Mouse (Mus musculus) hindbrain, embryonic 14.5 days (tissue): ENCODE measurements around the gene Usp48. TPM values are rescaled to one million over a fixed set of nuclear protein-coding genes. Genes with fewer than 3 reads are reported as not detected.

Source experiments
- ATAC-seq: fragments of 200-750 bp; cut with Nextera tagmentation; 2 replicates; pipeline ENCODE4 v1.8.0; 2017; ENCODE audit warnings: moderate number of reproducible peaks, mild to moderate bottlenecking, moderate TSS enrichment, moderate library complexity; ENCODE audit not compliant: low FRiP score
- DNase-seq: peaks from one replicate; pipeline ENCODE4 v3.0.0-alpha.2; 2015; ENCODE audit warnings: low spot score
- H3K27ac ChIP-seq: fragments of 300-500 bp; sonication (generic); 2 replicates; pipeline ENCODE4 v1.5.1; 2014; ENCODE audit warnings: mild to moderate bottlenecking, moderate library complexity
- H3K27me3 ChIP-seq: fragments of 300-500 bp; sonication (generic); 2 replicates; pipeline ENCODE4 v1.6.1; 2014; ENCODE audit warnings: mild to moderate bottlenecking, low read length, mixed read lengths; ENCODE audit not compliant: control insufficient read depth, insufficient read depth
- H3K36me3 ChIP-seq: fragments of 300-500 bp; sonication (generic); replicated peaks from 2 replicates; pipeline ENCODE4 v1.6.1; 2014; ENCODE audit not compliant: control insufficient read depth, insufficient read depth
- H3K4me1 ChIP-seq: fragments of 300-500 bp; sonication (generic); replicated peaks from 2 replicates; pipeline ENCODE4 v1.6.1; 2014; ENCODE audit warnings: antibody characterized with exemption, low read length, mixed read lengths; ENCODE audit not compliant: control insufficient read depth, insufficient read depth
- H3K4me2 ChIP-seq: fragments of 300-500 bp; sonication (generic); replicated peaks from 2 replicates; pipeline ENCODE4 v1.6.1; 2014; ENCODE audit warnings: mild to moderate bottlenecking, moderate library complexity
- H3K4me3 ChIP-seq: fragments of 300-500 bp; sonication (generic); replicated peaks from 2 replicates; pipeline ENCODE4 v1.5.1; 2014; ENCODE audit warnings: mild to moderate bottlenecking, low read length
- H3K9ac ChIP-seq: fragments of 300-500 bp; sonication (generic); 2 replicates; pipeline ENCODE4 v1.6.1; 2014
- H3K9me3 ChIP-seq: fragments of 300-500 bp; sonication (generic); 2 replicates; pipeline ENCODE4 v1.6.1; 2016; ENCODE audit warnings: low read length; ENCODE audit not compliant: control insufficient read depth
- WGBS: fragments of 180-500 bp; shearing (Covaris S2); extraction: QIAGEN DNeasy Blood & Tissue Kit; methylation state at CpG from one replicate; pipeline ENCODE4 v1.1.7; 2014; 5-methylcytosine and 5-hydroxymethylcytosine counted together
- polyA plus RNA-seq: library from polyadenylated mRNA; unstranded; fragments of >200 nt; fragmentation: Nextera tagmentation; extraction: Ambion mirVana; gene quantifications from 2 replicates; pipeline ENCODE4 v1.2.1, GENCODE M21; 2014

Usp48 gene
- polyA plus RNA-seq, 1 experiment from 2014 or later: 70.9 TPM

DNA sequence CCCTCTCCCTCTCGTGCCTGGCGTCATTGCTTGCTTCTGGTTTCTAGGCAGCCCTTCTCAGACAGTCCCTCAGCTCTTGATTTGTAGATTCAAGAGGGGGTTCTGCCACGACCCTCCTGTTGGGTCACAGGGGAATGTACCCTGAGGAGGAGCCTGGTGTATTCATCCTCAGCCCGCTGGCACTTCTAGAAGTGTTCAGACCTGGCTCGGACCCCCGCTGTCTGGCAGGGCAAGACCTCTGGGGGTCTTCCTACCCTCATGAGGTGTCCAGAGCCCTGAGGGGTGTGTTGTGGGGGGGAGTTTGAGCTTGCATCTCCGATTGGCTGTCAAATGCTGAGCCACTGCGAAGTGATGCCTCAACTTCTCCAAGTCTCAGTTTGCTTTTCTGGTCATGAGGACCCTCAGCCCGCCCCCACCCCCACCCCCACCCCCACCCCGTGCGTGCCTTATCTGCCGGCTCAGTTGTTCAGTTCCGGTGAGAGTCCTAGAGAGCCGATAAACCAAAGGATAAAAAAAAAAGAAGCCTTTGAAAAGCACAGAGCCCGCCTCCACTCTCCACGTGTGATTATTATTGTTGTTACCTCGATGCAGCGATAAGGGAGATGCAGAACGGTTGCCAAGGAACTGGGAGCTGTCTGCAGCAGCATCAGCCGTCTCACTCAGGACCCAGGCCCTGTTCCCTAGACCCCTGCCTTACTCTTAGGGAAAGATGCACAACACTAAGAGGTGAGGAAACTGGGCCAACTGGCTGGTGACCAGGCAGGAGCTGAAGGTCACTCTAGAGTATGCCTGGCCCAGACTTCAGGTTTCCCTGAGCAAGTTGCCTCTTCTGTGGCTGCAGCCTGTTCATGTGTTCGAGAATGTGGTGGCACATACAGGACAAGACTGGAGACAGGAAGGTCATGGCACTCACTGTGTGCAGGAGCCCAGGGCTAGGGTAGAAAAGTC is 106.0 kb downstream of the Usp48 start:
- 56% methylated on average over 21 of the region's 21 CpGs for WGBS
- H3K4me3 ChIP-seq: no peak overlapping the region
- no peak for DNase-seq
- H3K27me3 ChIP-seq: no peaks in the 10 kb centered on the region
- no peak overlapping the region for H3K27ac ChIP-seq
- H3K4me1 ChIP-seq: peaks cover 5% of the 10 kb centered on the region; the same call in 1 of the 2 replicates
- no peak overlapping the region for H3K9ac ChIP-seq
- H3K4me2 ChIP-seq: no peak overlapping the region
- H3K9me3 ChIP-seq: no peaks in the 10 kb centered on the region
- H3K36me3 ChIP-seq: no peaks in the 10 kb centered on the region
- ATAC-seq: no peak

GRCm38 (mm10) chr4:137700960-137701359 is 107.4 kb downstream of the Usp48 start:
- no peak overlapping the region for H3K27ac ChIP-seq
- no peak overlapping the region for H3K4me3 ChIP-seq
- no peak overlapping the region for H3K9ac ChIP-seq
- H3K4me1 ChIP-seq: peaks cover 6% of the 10 kb centered on the region; the same call in 1 of the 2 replicates
- H3K9me3 ChIP-seq: no peaks in the 10 kb centered on the region
- DNase-seq (no peak), ATAC-seq (no peak)
- H3K4me2 ChIP-seq: no peak overlapping the region
- H3K36me3 ChIP-seq: no peaks in the 10 kb centered on the region
- 76% methylated on average over 6 of the region's 6 CpGs for WGBS
- H3K27me3 ChIP-seq: no peaks in the 10 kb centered on the region

- Histone ChIP-seq H3K27me3 (no peaks in the 10 kb centered on the region), H3K9me3 (no peaks in the 10 kb centered on the region)
Measured at GRCm38 (mm10) chr4:137703077-137703476, 109.5 kb downstream of the Usp48 start.

GRCm38 (mm10) chr4:137704561-137704960 is 111.0 kb downstream of the Usp48 start:
- Histone ChIP-seq H3K27me3 (no peaks in the 10 kb centered on the region), H3K4me1 (peaks cover 35% of the 10 kb centered on the region), H3K4me3 (no peak overlapping the region), H3K9me3 (no peaks in the 10 kb centered on the region), H3K4me2 (no peak overlapping the region), H3K36me3 (no peaks in the 10 kb centered on the region), H3K27ac (no peak overlapping the region), H3K9ac (no peak overlapping the region)
- 51% methylated on average over 2 of the region's 2 CpGs for WGBS
- DNase-seq (no peak), ATAC-seq (no peak)

More at GRCm38 (mm10) chr4:137703077-137703476, 109.5 kb downstream of the Usp48 start:
- Histone ChIP-seq H3K4me2 (no peak overlapping the region), H3K36me3 (no peaks in the 10 kb centered on the region), H3K9ac (no peak overlapping the region), H3K4me1 (peaks cover 25% of the 10 kb centered on the region), H3K4me3 (no peak overlapping the region), H3K27ac (no peak overlapping the region)
- 95% methylated on average over 5 of the region's 5 CpGs for WGBS
- ATAC-seq (no peak), DNase-seq (no peak)

DNA sequence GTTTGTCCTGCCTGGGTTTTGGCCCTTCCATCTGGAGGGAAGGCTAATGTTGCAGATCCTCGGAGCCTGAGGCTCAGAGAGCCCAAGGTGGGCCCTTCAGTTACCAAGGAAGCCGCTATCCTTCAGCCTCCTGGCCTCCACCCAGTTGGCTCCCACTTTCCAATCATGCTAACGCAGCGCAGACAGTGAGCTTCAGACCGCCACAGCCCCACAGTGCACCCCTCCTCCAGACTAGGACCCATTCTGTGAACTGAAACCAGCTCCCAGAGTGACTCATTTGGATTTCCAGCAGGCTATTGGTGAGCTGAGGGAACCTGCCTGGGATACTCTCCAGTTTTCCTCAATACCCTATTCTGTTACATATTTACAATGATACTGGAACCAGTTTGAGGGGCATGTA is 111.8 kb downstream of the Usp48 start:
- Histone ChIP-seq H3K36me3 (no peaks in the 10 kb centered on the region), H3K4me3 (no peak overlapping the region), H3K4me2 (no peak overlapping the region), H3K27ac (no peak overlapping the region), H3K9me3 (no peaks in the 10 kb centered on the region), H3K27me3 (no peaks in the 10 kb centered on the region), H3K9ac (no peak overlapping the region), H3K4me1 (peaks cover 39% of the 10 kb centered on the region)
- 76% methylated on average over 5 of the region's 5 CpGs for WGBS
- DNase-seq: no peak
- no peak for ATAC-seq

GRCm38 (mm10) chr4:137706510-137706909 is 113.0 kb downstream of the Usp48 start:
- Histone ChIP-seq H3K36me3 (no peaks in the 10 kb centered on the region), H3K9ac (peak overlapping the region; percentile 84; the same call in 1 of the 2 replicates), H3K27ac (no peak overlapping the region), H3K9me3 (no peaks in the 10 kb centered on the region), H3K4me1 (peaks cover 39% of the 10 kb centered on the region), H3K27me3 (no peaks in the 10 kb centered on the region), H3K4me3 (no peak overlapping the region; the same call in 1 of the 2 replicates), H3K4me2 (peak overlapping the region; percentile 89)
- DNase-seq: no peak
- no peak for ATAC-seq
- 76% methylated on average over 7 of the region's 7 CpGs for WGBS

DNA sequence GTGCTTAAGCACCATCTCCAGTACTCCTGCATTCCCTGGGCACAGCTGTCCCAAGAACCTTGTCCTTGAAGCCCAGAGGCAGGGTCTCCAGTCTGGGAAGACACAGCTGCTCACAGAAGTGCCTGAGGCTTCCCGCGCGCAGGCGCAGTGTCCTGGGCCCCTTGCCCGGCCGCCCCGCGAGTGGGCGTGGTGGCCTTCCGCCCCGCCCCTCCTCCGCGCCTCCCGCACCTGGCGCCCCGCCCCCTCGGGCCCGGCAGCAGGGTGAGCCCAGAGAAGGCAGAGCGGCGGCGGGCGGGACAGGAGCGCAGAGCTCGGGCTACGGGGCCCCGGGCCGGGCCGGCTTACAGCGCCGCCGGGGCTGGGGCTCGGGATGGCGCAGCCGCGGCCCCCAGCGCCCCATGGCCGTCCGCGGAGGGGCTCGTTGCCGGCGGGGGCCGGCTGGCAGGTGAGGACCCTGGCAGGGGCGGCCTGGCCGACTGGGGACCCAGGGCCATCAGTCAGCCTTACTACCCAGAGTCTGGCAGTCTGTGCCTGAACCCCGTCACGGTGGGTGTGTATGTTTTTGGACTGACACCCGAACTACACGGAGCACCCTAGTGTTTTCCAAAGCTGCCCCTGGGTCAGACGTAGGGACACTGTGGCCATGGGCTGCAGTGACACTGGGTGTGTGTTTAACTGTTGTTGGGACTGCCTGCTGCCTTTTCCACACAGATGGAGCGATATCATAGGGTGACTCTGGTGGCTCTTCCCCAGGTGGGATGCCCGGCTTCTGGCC is 113.8 kb downstream of the Usp48 start:
- Histone ChIP-seq H3K9ac (peak overlapping the region; percentile 84), H3K9me3 (no peaks in the 10 kb centered on the region), H3K27ac (peak overlapping the region; percentile 51; the same call in 1 of the 2 replicates), H3K36me3 (no peaks in the 10 kb centered on the region), H3K4me1 (peaks cover 39% of the 10 kb centered on the region), H3K4me3 (peak overlapping the region; percentile 57), H3K4me2 (peak overlapping the region; percentile 89), H3K27me3 (no peaks in the 10 kb centered on the region)
- peak; percentile 76 for ATAC-seq
- WGBS: 4% methylated on average over 51 of the region's 52 CpGs
- peak; percentile 87 for DNase-seq
